Mouse (Mus musculus): Measurements from ENCODE around the gene Pnp2.

GRCm38 (mm10) chr14:50968216-50968980, 12.6 kb downstream of the Pnp2 start:
- TF ChIP-seq CTCF (IDR thresholded peaks at IDR 0.05; ENCODE audit: borderline replicate concordance, insufficient read depth, low read depth, low read length) (no peak), POLR2A (IDR thresholded peaks at IDR 0.05; ENCODE audit: borderline replicate concordance, insufficient read depth, low read length) (no peak)

Measured in cerebellum, adult 2 months (tissue).